40 mouse cellular contexts compared by ENCODE assay signal in genomic region chr12:30164005-30164404, GRCm38 (mm10). TPM values are rescaled to one million over a fixed set of nuclear protein-coding genes. Genes with fewer than 3 reads are reported as not detected.
"Had no signal": no experiment of that assay in that cellular context is flagged by ENCODE, and none has a peak within 500 bp of the region (broad histone marks: within the 10 kb centered on the region; RNA-seq: fewer than 3 reads in every experiment).

No protein-coding gene starts in this region.

- H3K27ac ChIP-seq: limb, embryonic 10.5 days; limb, embryonic 12.5 days; limb, embryonic 13.5 days; limb, embryonic 15.5 days; liver, embryonic 12.5 days; liver, embryonic 13.5 days; liver, embryonic 14.5 days; liver, embryonic 15.5 days; lung, embryonic 15.5 days; macrophage; midbrain, embryonic 10.5 days; midbrain, embryonic 12.5 days; midbrain, embryonic 13.5 days; midbrain, embryonic 15.5 days; neural tube, embryonic 12.5 days had no signal

- H3K9me3 ChIP-seq: limb, embryonic 10.5 days; limb, embryonic 12.5 days; limb, embryonic 13.5 days; limb, embryonic 15.5 days; liver, embryonic 12.5 days; liver, embryonic 13.5 days; liver, embryonic 15.5 days; lung, embryonic 15.5 days; midbrain, embryonic 10.5 days; midbrain, embryonic 12.5 days; midbrain, embryonic 13.5 days; midbrain, embryonic 15.5 days; neural tube, embryonic 12.5 days had no signal

- H3K36me3 ChIP-seq: limb, embryonic 10.5 days; limb, embryonic 12.5 days; limb, embryonic 13.5 days; limb, embryonic 15.5 days; liver, embryonic 12.5 days; liver, embryonic 13.5 days; liver, embryonic 15.5 days; lung, embryonic 15.5 days; midbrain, embryonic 10.5 days; midbrain, embryonic 12.5 days; midbrain, embryonic 13.5 days; midbrain, embryonic 15.5 days; neural tube, embryonic 12.5 days had no signal

- H3K4me1 ChIP-seq: limb, embryonic 10.5 days; limb, embryonic 12.5 days; liver, embryonic 12.5 days; liver, embryonic 13.5 days; liver, embryonic 15.5 days; lung, embryonic 15.5 days; megakaryocyte, embryonic 14.5 days; midbrain, embryonic 10.5 days; midbrain, embryonic 12.5 days; midbrain, embryonic 13.5 days; midbrain, embryonic 15.5 days; neural tube, embryonic 12.5 days had no signal

- H3K4me2 ChIP-seq: limb, embryonic 12.5 days; limb, embryonic 13.5 days; limb, embryonic 15.5 days; liver, embryonic 11.5 days; liver, embryonic 12.5 days; liver, embryonic 13.5 days; liver, embryonic 15.5 days; lung, embryonic 14.5 days; lung, embryonic 15.5 days; midbrain, embryonic 11.5 days; midbrain, embryonic 12.5 days; midbrain, embryonic 13.5 days; midbrain, embryonic 15.5 days; neural tube, embryonic 12.5 days had no signal

- H3K9ac ChIP-seq: limb, embryonic 12.5 days; limb, embryonic 13.5 days; limb, embryonic 15.5 days; liver, embryonic 12.5 days; liver, embryonic 13.5 days; liver, embryonic 14.5 days; liver, embryonic 15.5 days; liver, postnatal 0 days; lung, embryonic 14.5 days; lung, embryonic 15.5 days; midbrain, embryonic 12.5 days; midbrain, embryonic 13.5 days; midbrain, embryonic 15.5 days; neural tube, embryonic 12.5 days had no signal

- H3K4me3 ChIP-seq: limb, embryonic 10.5 days; limb, embryonic 12.5 days; limb, embryonic 13.5 days; limb, embryonic 15.5 days; liver, embryonic 12.5 days; liver, embryonic 13.5 days; liver, embryonic 15.5 days; lung, embryonic 15.5 days; megakaryocyte, embryonic 14.5 days; midbrain, embryonic 10.5 days; midbrain, embryonic 12.5 days; midbrain, embryonic 13.5 days; midbrain, embryonic 15.5 days; myocyte; neural tube, embryonic 12.5 days had no signal

- H3K27me3 ChIP-seq: limb, embryonic 12.5 days; limb, embryonic 13.5 days; limb, embryonic 15.5 days; liver, embryonic 12.5 days; liver, embryonic 13.5 days; liver, embryonic 15.5 days; lung, embryonic 15.5 days; megakaryocyte, embryonic 14.5 days; midbrain, embryonic 12.5 days; midbrain, embryonic 13.5 days; midbrain, embryonic 15.5 days; neural tube, embryonic 12.5 days had no signal

- DNase-seq: left cerebral cortex, postnatal 4 days; liver; liver, embryonic 13.5 days; liver, postnatal 0 days; lung, adult 18-20 months; lung, adult 2 months; lung, embryonic 14.5 days; lung, postnatal 10 days; lung, postnatal 14 days; lung, postnatal 4 days; midbrain, embryonic 14.5 days had no signal

RNA-seq across cellular contexts. Expression of gene Tpo, which starts 31.6 kb away (rescaled TPM):
- total RNA-seq: liver, adult 2 months; megakaryocyte progenitor cell, adult 5-6 weeks; megakaryocyte, adult 5-6 weeks; megakaryocyte-erythroid progenitor cell, adult 5-6 weeks; monocyte, adult 5-6 weeks had no signal
- polyA plus RNA-seq: limb, embryonic 10.5 days; limb, embryonic 11.5 days; limb, embryonic 12.5 days; limb, embryonic 13.5 days; limb, embryonic 14.5 days; limb, embryonic 15.5 days; liver, adult 2 months; liver, embryonic 11.5 days; liver, embryonic 12.5 days; liver, embryonic 13.5 days; liver, embryonic 14.5 days; liver, embryonic 15.5 days; liver, embryonic 16.5 days; liver, postnatal 0 days; lung, adult 2 months; lung, embryonic 14.5 days; lung, embryonic 15.5 days; lung, embryonic 16.5 days; lung, postnatal 0 days; macrophage; midbrain, embryonic 10.5 days; midbrain, embryonic 11.5 days; midbrain, embryonic 12.5 days; myocyte; neural tube, embryonic 11.5 days; neural tube, embryonic 12.5 days had no signal
